Mouse (Mus musculus): ENCODE results near the gene Speer4b.
"Not testable (repeated sequence)": the region's sequence is repeated elsewhere in the genome, so short reads cannot be mapped to it uniquely, and the experiment has no call there.

The Speer4b gene

DNA sequence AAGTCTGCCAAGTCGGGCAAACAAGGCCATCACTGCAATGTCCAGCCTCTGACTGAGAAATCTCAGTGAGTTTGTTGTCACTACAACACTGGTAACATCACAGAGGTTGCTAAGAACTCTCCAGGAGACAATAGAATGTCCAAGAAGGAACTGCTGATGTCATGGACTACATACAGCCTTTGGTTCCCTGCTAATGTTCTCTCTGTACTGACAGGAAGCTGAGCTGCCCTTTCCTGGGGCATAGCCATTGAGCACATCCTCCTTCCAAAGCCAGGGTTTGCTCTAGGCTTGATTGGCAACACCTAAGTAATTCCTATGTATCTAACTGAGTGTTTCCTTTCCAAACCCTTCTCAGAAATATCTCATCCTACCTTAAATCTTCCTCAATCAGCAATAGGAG, at the start of gene Speer4b:
Speer4b (minus strand) TSS at position 101 of the 400 bp plus-strand sequence.
- DNase-seq (ENCODE audit: low spot score): not testable (repeated sequence)

GRCm38 (mm10) chr5:27549291-27549690, 48.1 kb upstream of the Speer4b start:
- no peak for DNase-seq (ENCODE audit: low spot score)

- peak; percentile 28 for DNase-seq (ENCODE audit: low spot score)
Measured at GRCm38 (mm10) chr5:27544816-27545270, 43.6 kb upstream of the Speer4b start.

GRCm38 (mm10) chr5:27526906-27527305, 25.7 kb upstream of the Speer4b start:
- DNase-seq (ENCODE audit: low spot score): no peak

- DNase-seq (ENCODE audit: low spot score): no peak
Measured at GRCm38 (mm10) chr5:27518716-27519115, 17.5 kb upstream of the Speer4b start.

DNA sequence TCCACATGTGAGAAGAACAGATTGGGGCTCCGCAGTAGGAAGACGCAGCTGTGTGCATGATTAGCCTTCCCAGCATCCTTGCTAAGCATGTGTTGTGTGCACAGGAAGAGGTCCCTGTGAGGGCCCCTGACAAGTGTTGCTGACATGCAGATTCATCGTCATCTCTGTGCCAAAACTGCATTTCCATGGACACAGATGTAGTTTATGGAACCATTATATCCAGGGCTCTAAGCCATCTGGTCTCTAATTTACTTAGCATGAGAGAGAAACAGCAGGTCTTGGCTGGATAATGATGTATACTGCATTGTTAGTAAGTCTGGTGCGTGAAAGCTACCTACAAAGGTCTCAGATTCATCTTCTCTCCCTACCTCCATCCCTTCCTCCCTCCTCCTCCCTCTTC, 10.3 kb downstream of the Speer4b start:
- no peak for DNase-seq (ENCODE audit: low spot score)

DNA sequence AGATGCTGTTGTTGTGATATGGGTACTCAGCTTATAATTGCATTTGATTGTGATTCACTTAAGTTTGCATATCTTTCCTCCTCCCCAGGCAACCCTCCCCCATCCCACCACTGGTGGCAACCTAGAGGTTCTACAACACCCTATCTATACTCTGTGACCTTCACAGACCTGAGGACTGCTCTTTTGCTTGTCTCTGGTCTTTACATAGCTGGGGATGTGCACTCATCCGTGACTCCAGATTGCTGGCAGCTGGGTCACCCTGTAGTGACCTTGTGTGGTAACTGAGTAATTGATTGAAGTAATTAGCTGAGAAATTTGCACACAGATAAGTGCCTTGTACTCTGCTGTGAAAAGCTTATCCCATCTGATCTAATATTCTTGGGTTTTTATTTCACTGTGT, 15.1 kb downstream of the Speer4b start:
- no peak for DNase-seq (ENCODE audit: low spot score)

DNA sequence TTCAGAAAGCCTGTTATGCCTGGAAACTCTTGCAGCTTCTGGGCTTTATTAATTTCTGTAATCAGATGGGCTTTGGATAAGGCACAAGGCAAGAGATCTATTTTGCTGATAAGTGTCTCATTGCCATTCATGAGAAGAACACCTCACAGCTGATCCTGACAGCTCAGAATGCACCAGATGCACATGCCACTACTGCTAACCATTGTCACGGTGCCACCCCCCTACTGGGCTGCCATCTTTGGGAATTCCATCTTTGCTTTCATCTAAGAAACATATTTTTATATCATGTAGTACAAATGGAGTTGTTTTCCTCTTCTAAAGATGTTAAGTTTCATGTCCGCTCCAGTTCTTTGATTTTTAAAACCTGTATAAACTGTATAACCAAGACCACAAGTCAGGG, 19.5 kb downstream of the Speer4b start:
- no peak for DNase-seq (ENCODE audit: low spot score)

- no peak for DNase-seq (ENCODE audit: low spot score)
Measured at GRCm38 (mm10) chr5:27474964-27475465, 26.2 kb downstream of the Speer4b start.

DNA sequence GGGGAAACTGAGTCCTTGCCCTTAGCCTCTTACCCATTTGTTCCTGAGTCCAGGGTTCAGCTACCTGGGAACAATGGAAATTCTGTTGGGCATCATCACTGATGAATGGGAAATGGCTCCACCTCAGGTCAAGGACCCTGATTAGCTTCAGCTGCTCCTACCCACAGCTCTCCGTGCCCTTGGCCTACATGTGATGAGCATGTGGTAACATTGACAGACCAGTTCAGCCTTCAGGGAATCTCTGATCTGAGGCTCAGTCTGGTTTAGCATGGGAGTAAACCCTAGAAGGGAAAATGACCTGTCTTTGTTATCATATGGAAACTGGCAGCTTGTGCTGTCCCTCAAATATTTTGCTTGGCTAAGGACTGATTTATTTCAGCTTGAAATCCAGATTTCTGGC, 43.6 kb downstream of the Speer4b start:
- DNase-seq (ENCODE audit: low spot score): no peak

DNA sequence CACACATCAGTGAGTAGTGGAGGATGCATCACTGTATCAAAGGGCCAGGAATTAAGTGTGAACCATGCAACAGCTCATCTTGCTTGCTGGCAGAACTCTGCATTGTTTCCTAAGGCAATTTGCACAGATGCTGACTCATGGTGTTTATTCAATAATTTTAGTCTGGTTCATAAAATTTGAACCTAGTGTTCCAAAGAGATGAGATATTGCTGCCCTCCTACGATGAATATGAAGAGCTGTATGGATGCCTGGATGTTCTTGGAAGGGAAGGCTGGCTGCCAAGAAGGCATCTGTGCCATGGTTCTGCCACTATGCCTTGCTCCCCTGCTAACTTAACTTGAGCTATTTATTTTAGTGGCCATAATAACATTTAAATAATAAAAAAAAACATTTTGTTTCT, 44.3 kb downstream of the Speer4b start:
- no peak for DNase-seq (ENCODE audit: low spot score)

DNA sequence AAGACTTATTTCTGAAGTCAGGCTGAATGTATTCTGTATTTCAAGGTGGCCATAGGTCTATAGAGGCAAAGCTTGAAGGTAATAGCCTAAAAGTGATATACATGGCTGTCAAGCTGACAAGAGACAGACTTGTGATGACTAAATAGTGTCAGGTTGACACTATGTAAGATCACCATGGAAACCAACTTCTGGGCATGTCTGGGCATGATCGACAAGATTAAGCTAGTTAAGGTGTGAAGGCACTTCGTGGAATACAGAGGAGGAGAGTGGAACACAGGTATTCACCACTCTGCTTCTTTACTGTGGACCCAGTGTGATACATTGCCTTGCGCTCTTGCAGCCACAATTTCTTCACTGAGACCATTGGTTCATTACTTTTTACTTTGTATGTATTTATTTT, 46.9 kb downstream of the Speer4b start:
- DNase-seq (ENCODE audit: low spot score): no peak

- no peak for DNase-seq (ENCODE audit: low spot score)
Measured at GRCm38 (mm10) chr5:27453201-27453845, 47.9 kb downstream of the Speer4b start.

Data from ovary, postnatal 10 days (tissue).